Mouse (Mus musculus): ENCODE measurements at regions not wholly inside any gene's neighbourhood (a gene's known extent, or its start where the extent isn't known, plus 50 kb on each side); places are given as distances from the start of the nearest gene placed in this dataset.

DNA sequence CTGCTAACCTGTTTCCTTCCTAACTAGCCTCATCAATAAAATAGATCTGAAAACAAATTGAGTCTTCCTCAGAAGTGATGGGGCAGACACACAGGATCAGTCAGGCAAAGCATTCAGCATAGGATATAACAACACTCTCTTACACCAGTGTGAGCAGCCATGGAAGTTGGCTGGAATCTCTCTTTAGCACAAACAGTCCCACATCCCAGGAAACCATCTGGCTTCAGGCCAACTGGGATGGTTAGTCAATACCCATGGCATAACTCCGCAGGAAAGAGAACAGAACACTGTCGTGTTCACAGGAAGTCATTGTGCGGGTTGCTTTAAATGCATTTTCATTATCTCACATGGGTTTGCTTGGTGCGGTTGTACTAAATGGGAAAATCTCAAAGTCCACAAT, 256.2 kb upstream of the Rag2 start:
- no peak for DNase-seq (ENCODE audit: low spot score in 2 of 2)

DNA sequence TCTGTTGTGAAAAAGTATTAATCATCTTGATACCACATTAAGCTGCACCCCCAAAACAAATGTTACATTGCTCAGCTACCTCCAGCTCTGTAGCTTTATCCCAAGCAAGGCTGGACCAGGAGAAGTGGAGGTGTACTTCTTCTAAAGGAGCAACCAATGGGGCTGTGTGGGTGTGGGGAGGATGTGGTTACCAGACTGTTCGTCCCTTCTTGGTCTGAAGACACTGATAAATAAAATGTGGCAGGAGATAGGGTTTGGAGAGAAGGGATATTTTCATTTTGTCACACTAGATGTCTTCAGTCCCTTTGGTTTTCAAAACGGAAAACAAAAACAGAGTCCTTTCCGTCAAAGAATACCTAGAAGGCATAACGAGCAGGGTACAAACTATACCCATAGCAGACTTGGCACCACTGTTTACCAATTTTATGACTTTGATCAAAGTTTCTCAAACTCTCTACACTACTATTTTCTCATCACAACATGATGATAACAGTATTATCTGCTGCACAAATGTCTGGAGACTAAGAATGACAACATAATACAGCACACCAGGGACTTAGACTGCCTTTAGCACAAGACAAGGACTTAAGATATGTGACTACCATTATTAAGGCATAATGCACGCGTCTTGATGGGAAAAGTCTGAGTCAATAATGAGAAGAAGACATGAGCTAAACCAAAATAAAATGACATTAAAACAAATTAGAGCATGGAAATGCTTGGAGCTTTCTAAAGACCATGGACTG, 253.4 kb upstream of the Rag2 start:
- no peak for DNase-seq (ENCODE audit: low spot score in 2 of 2)

DNA sequence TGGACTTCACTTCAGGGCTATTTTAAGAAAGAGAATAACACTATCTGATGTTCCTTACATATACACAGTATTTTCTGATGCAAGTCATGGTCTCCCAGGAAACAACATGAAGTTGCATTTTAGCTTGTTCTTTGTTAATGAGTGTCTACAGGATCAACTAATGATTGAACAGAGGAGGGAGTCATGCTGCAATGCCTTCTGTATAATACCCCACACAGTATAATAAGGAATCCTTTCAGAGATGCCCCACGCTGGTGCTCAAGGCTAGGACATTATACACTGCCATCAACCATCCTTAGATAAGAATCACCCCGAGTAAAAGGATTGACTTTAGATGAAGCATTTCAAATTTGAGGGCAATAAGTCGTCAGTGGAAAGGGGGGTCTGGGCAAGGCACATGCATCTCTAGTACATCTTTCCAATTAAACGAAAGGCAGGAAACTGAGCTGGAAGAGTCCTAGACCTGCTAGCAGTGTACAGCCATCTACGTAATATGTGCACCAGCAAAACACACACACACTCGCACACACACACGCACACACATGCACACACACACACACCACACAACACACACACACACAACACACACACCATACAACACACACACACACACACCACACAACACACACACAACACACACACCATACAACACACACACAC, 252.6 kb upstream of the Rag2 start:
- DNase-seq (ENCODE audit: low spot score in 2 of 2) = no peak

DNA sequence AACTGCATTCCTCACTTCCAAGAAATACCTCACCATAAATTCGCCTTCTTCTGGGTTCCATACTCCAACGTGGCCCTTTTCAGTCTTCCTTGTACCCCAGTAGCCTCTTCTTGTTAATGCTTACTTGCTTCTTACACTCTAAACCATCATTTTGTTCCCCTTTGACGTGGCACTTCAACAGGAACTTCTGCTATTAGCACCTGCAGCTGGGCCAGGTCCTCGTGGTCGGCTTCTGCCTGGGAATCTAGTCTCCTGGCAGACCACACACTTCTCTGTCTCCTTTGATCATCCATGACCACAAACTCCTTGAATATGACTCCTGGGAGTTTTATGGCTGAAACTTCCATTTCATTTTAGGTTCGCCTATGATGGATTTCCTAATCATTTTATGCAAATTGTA, 243.9 kb upstream of the Rag2 start:
- DNase-seq (ENCODE audit: low spot score in 2 of 2) = no peak

DNA sequence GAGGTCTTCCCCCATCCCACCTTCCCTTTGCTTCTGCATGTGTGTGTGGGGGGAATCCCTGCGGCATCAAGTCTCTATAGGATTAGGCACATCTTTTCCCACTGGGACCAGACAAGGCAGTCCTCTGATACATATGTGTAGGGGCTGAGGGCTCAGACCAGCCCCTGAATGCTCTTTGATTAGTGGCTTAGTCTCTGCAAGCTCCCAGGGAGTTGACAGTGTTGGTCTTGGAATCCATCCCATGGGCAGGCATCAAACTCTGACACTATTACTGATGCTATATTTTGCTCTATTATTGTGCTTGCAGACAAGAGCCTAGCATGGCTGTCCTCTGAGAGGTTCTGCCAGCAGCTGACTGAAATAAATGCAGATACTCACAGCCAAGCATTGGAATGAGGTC, 209.5 kb upstream of the Rag2 start:
- no peak for DNase-seq (ENCODE audit: low spot score in 2 of 2)

DNA sequence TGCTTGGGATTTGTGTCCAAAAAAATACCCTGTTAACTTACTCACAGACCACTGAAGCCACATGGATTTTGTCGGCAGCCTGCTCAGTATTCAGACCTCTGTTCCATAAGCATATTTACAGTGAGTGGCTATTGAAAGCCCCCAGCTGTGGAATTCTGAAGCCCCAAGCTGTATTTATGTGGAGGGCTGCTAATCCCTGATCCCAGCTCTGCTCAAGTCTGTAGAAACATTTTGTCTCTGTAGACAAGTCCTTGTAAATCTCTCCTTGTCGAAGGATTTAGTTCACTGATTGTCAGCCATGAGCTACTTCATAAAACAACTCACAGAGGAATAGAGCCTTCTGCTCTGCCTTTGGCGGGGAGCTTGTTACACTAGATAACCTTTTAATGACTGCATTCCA, 207.8 kb upstream of the Rag2 start:
- no peak for DNase-seq (ENCODE audit: low spot score in 2 of 2)

DNA sequence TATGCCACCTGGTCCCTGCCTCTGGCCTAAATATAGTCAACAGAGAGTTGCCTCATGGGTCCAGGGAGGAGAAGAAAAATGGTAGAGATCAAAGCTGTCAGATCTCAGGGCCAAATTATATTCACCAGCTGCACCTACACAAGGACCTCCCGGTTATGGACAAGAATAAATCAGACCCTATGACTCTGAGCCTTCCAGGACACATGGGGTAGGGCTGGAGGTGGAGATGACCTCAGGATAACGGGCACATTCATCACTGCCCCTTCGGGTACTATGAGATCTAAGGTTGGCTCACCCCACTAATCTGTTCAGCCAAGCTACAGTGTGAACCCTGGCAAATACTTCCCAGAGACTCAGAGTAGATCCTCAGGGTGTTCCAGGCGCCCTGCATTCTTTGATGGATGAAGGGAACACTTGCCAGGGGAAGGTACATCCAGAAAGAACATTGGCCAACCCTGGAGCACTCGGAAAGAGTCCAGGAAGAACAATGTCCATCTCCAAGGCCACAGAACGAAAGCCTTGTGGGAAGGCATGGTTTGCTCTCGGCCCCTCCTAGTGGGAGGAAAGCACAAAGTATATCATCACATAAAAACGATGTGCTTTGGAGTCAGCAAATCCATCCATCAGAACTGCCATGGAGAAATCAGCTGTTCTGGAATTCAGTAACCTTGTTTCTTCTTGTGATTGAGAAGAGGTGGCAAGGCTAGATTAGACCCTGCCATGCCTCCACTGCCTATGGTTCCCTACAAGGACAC, 191.2 kb upstream of the Rag2 start:
- no peak for DNase-seq (ENCODE audit: low spot score in 2 of 2)

DNA sequence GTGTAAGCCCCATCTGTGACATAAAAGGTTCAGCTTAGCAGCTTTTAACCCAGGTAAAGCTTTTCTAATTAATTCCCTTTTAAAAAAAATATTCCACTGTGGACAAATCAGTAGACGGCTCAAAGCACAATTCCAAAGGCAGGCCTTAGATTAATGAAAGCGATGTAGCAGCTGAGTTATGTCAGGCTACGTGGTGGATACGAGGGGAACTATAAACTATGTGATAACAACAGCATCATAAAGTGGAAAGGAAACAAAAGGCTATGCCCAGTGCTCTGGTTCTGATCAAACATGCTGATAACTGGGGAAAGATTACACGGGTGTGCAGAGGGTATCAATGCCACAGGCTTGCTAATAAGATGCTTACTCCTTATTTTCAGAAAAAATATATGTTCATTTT, 184.3 kb upstream of the Rag2 start:
- DNase-seq (ENCODE audit: low spot score in 2 of 2) = no peak

DNA sequence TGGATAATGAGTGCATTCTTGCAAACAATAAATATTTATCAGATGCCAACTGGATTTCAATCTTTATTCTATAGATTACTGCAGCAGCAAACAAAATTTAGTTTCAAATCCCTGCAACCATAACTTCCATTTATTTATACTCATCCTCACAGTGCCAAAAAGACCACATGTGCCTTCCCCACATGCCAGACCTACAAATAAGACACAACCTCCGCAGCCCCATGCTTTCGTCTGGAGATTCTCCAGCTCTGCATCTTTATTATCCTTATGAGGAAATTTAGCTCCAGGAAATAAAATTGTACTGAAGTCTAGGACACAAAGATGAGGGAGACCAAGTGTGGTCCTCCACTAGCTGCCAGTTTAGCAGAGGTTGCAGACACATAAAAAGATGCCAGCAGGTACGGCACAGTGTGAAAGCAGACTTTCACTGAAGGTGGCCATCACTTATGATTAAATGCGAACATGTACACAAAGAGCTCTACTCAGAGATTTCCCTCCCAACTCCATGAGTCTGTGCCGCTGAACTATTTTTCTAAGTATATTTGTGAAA, 183.4 kb upstream of the Rag2 start:
- peak in 1 of 2 experiments; percentile 28 for DNase-seq (ENCODE audit: low spot score in 2 of 2)

DNA sequence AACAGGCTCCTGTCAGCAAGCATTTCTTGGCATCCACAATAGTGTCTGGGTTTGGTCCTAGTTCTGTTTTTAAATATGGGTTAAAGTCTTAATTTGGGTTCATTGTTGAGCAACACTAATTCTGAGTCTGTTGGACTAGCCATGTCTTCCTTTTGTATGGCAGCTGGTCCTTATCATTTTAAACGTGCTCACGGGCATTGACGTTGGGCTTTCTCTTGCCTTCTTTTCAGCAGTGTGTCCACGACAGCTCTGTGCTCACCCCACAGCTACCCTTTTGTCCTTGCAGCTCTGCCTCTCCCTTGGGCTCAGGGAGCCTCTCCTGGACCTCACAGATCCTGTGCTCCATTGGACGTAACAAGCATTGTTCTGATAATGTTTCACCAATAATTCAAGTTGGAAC, 168.9 kb upstream of the Rag2 start:
- no peak for DNase-seq (ENCODE audit: low spot score in 2 of 2)

DNA sequence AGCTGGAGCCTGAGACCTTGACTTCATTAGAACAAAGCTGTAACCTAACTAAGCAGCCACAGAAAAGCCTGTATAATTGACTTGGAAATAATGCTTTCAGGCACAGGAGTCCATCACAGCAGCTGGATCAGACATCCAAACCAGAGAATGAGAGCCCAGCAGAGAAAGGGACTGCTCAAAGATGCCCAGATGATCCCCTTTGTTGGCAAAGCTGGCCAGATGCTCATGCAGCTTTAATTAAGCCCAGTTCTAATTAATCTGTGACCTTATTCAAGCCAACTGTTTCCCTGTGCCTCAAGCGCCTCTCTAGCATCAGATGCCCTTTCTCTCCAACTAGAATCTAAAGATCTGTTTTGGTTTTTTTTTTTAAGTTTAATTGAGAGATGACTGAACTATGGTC, 165.6 kb upstream of the Rag2 start:
- DNase-seq (ENCODE audit: low spot score in 2 of 2) = no peak

DNA sequence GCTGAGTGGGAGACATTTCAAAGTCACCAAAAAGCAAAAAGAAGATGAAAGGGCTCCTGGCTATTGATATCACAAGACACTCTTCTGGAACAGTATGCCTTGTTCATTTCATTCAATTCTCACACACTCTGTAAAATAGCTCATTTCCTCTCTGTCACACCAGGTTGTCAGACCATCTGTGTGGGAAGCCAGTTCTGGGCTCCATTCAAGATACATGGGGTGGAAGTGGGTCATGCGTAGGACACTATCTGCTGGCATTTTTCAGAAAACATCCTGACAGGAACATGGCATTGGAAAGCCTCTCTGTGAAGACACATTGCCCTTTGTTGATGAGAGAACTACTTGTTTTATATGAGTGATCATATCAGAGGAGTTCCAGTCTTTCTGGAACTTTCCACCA, 162.1 kb upstream of the Rag2 start:
- DNase-seq (ENCODE audit: low spot score in 2 of 2) = peak; percentile 6 to 36

DNA sequence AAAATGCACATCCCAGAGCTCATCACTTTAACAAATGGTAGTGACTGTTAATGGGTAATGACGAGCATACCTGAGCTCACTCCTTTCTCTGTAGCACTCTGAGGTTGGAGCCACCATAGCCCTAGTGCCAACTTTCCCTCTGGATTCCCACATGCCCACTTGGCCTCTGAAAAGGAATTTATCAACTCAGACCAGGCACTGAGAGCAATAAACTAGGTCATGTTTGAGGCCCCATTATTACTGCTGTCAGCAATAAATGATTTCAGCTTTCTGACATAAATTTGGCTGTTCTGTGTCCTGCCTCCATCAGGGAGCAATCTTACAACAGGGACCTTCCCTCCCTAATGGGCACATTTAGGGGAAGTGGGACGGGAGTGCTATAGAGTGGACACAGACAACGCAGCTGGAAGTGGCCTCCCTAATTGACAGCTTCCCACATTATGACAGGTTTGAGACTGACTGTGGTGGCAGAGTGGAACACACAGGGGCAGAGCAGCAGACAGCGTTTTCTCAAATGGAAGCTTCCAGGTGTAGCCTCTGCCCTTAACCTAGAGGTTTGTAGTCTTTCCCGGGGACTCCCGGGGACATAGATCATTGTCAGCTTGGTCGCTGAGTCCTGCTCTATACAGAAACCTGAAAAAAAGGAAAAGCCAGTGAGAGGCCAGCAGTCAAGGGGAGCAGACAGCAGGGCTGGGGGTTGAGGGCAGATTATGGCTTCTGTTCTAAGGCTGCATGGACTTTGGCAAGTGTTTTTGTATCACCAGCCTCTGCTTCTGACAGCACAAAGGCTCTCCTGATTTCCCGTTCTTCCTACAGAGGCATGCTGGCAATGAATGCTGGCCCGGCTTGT, 160.0 kb upstream of the Rag2 start:
- DNase-seq (ENCODE audit: low spot score in 2 of 2) = no peak

DNA sequence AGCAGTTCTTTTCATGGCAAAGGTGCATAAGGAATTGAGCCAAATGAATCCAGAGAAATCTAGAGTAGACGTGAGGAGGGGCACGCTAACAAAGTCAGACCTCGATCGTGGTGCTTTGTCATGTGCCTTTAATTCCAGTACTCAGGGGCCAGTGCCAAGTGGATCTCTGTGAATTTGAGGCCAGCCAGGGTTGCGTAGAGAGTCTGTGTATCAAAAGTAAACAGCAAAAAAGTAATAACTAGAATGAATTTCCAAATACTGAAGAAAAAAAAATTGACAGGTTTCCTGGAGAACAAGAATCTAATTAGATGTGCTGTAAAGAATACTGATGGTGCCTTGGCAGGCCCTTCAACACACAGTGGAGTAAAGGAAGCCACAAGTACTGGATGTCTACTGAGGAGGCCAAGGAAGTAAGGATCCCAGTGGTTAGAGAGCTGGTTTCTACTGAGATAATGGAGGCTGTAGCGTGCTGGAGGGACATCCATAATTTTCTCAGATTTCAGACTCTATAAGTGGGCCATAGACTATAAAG, 153.9 kb upstream of the Rag2 start:
- no peak for DNase-seq (ENCODE audit: low spot score in 2 of 2)

DNA sequence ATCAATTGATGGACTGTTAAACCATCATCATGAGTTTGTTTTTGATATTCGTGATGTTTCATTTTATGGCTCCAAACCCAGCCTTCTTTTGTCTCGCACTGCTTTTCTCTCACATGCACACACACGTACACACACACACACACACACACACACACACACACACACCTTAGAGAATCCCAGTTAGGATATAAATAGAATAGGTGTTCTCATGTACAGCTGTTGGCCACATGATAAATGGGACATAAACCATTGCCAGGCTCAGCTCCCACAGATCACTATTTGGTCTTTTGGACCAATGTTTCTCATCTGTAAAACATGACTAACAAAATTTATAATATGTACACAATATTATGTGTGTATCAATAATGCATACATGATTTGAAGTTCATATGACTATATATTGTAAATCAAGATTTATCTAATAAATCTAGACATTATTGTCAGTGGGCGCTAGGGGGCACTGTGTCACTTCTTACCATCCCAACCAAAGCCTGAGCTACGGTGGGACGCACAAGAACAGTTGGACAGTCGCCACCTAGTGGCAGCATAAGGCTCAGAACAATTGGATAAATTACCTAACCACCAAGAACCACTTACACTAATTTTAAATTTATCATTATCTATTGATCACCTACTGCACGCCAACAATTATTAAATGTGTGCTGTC, 151.9 kb upstream of the Rag2 start:
- DNase-seq (ENCODE audit: low spot score in 2 of 2) = peak; percentile 79 to 90

DNA sequence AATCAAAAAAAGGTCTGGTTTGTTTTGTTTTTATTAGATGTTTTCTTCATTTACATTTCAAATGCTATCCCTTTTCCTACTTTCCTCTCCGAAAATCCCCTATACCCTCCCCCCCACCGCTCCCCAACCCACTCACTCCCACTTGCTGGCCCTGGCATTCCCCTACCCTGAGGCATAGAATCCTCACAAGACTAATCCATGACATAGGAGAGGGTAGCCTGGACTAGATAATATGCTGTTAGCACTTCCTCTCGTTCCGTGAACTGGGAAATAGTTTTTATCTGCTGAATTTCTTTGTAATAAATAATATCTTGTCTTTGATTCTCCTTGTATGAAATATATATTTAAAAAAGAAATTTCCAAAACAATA, 151.4 kb upstream of the Rag2 start:
- DNase-seq (ENCODE audit: low spot score in 2 of 2) = no peak

DNA sequence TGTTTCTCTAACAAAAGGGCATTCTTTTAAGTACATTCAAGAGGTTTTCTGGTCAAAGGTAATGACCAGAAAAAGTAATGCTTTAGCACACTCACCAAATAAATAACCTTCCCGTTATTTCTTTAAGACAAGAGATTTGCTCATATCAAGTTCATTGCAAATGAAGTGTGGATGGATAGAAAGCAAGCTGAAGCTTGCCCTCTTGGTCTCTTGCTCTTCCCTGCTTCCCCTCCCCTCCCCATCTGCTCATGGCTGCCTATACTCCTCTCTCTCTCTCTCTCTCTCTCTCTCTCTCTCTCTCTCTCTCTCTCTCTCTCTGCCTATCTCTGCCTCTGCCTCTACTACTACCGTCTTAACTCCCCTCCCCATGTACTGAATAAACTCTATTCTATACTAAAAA, 147.7 kb upstream of the Rag2 start:
- DNase-seq (ENCODE audit: low spot score in 2 of 2) = no peak

DNA sequence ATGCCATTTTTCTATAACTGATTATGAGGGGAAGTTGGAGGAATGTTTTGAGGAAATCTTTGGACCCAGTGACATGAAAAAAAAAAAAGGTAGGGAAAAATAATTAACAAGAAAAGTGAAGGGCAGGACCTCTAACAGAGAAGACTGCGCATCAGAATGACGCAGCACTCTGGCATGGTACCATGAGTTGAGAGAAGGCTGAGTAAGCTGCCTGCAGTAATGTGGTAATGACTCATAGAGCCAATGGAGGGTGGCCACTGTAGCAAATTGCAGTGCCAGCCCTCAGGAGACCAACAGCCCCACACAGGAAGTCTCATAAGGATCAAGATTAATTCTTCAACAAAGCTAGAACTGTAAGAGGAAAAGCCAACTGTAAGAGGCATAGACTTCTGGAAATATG, 134.3 kb upstream of the Rag2 start:
- DNase-seq (ENCODE audit: low spot score in 2 of 2) = no peak

DNA sequence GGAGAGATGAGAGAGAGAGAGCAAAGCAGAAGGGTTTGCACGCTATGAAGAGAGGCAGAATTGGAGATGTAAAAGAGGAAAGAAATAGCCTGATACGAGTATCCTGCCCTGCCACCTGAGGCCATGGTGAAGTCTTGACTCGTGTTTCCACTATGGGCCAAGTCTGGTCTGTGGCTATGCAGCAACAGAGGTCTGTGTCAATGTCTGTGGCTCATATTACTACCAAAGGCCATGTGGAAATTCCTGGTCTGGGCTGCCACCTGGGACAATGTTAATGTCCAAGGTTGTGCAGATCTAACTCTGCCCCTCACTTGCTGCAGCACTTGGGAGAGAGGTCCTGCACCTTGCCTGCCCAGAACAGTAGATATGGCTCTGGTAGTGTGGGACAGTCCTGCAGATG, 132.8 kb upstream of the Rag2 start:
- no peak for DNase-seq (ENCODE audit: low spot score in 2 of 2)

DNA sequence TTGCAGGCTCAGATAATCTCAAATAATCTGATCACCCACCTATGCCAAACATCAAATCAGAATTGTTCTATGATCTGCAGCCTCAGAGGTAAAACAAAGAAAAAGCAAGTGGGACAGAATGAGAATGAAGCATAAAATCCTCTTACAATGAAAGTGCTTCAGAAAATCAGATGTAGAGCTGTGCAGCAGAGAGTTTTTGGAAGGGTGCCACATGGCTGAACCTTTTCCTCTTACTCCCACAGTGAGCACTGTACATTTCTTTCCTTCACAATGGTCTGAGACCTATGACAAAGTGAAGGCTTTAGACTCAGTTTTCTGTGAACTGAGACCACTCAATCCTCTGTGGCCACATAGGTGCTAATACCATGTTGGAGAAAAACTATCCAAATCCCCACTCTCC, 116.4 kb upstream of the Rag2 start:
- DNase-seq (ENCODE audit: low spot score in 2 of 2) = no peak
